In genomic region chr5:18087919-18088445, GRCm38 (mm10) we compare ENCODE assay signal across 8 mouse cellular contexts.
A peak's percentile ranks its signal among the peaks of the same experiment; 100 is the strongest.
DNase-seq lines count a peak whose midpoint lies in the region; ATAC-seq lines count a peak whose summit lies in the region.

No protein-coding gene starts in this region.

- no peaks in the 10 kb centered on the region for H3K36me3 ChIP-seq in intestine, embryonic 15.5 days
- no peaks in the 10 kb centered on the region for H3K36me3 ChIP-seq in midbrain, embryonic 14.5 days (ENCODE audit: control insufficient read depth, insufficient read depth, low read length)

- peak; percentile 11 for DNase-seq in gastrocnemius, adult 18-20 months (ENCODE audit: low spot score)
- DNase-seq in gastrocnemius, postnatal 10 days = no peak
- peak; percentile 55 for DNase-seq in cerebellum, adult 11-12 months
- DNase-seq in forelimb bud, embryonic 11.5 days (ENCODE audit: low read depth, low spot score) = peak; percentile 66
- DNase-seq in left cerebral cortex, adult 9 months (ENCODE audit: low spot score in 2 of 2) = peak; percentile 55 to 67
- DNase-seq in midbrain, embryonic 14.5 days = peak; percentile 85
- DNase-seq in testis, postnatal 10 days (ENCODE audit: low spot score) = peak; percentile 57

- ATAC-seq in intestine, embryonic 15.5 days = peak; percentile 76
- ATAC-seq in midbrain, embryonic 14.5 days (ENCODE audit: low FRiP score, low TSS enrichment) = peak; percentile 82

- H3K4me1 ChIP-seq in intestine, embryonic 15.5 days (replicated peaks) = no peaks in the 10 kb centered on the region
- no peaks in the 10 kb centered on the region for H3K4me1 ChIP-seq in midbrain, embryonic 14.5 days (ENCODE audit: control insufficient read depth, insufficient read depth, low read length)

- H3K4me3 ChIP-seq in intestine, embryonic 15.5 days (replicated peaks) = no peak overlapping the region
- H3K4me3 ChIP-seq in midbrain, embryonic 14.5 days (replicated peaks; ENCODE audit: low read depth, low read length) = no peak overlapping the region

- H3K9ac ChIP-seq in intestine, embryonic 15.5 days = no peak overlapping the region
- no peak overlapping the region for H3K9ac ChIP-seq in midbrain, embryonic 14.5 days (replicated peaks; ENCODE audit: low read length)

- 37% methylated on average over 8 of the region's 8 CpGs for WGBS in intestine, embryonic 15.5 days
- WGBS in midbrain, embryonic 14.5 days = 38% methylated on average over 8 of the region's 8 CpGs

- no peak overlapping the region for H3K4me2 ChIP-seq in intestine, embryonic 15.5 days (replicated peaks)
- H3K4me2 ChIP-seq in midbrain, embryonic 14.5 days (ENCODE audit: low read length) = no peak overlapping the region

- no peaks in the 10 kb centered on the region for H3K9me3 ChIP-seq in intestine, embryonic 15.5 days
- H3K9me3 ChIP-seq in midbrain, embryonic 14.5 days (ENCODE audit: control insufficient read depth, low read length) = no peaks in the 10 kb centered on the region

- H3K27ac ChIP-seq in intestine, embryonic 15.5 days = no peak overlapping the region
- no peak overlapping the region for H3K27ac ChIP-seq in midbrain, embryonic 14.5 days (replicated peaks; ENCODE audit: low read depth, low read length)

- no peaks in the 10 kb centered on the region for H3K27me3 ChIP-seq in intestine, embryonic 15.5 days (replicated peaks)
- H3K27me3 ChIP-seq in midbrain, embryonic 14.5 days (ENCODE audit: control insufficient read depth, insufficient read depth, low read length) = no peaks in the 10 kb centered on the region
